Mouse (Mus musculus) spleen, adult 2 months (tissue): ENCODE data around the gene Olfr1418.

ENCODE experiments used
- CTCF ChIP-seq: fragments of 200-500 bp; IDR thresholded peaks from 2 replicates; pipeline ENCODE4 v1.5.1; 2011; ENCODE audit warnings: mild to moderate bottlenecking, inconsistent platforms; ENCODE audit not compliant: insufficient read depth, insufficient read length, insufficient replicate concordance; ENCODE audit errors: extremely low read depth
- POLR2A ChIP-seq: fragments of 200-500 bp; IDR thresholded peaks from 2 replicates; pipeline ENCODE4 v1.6.1; 2011; ENCODE audit warnings: low read depth, low read length, inconsistent platforms

- no peak for TF ChIP-seq POLR2A
- no peak for TF ChIP-seq CTCF
Observed at GRCm38 (mm10) chr19:11807822-11808221, 53.0 kb downstream of the Olfr1418 start.
